Mouse (Mus musculus): ENCODE results near the gene Ttk. TPM values are rescaled to one million over a fixed set of nuclear protein-coding genes. Genes with fewer than 3 reads are reported as not detected.

Gene Ttk
- polyA plus RNA-seq, 1 experiment, result 13.5 TPM

- no peaks in the 10 kb centered on the region; the same call in 1 of the 2 replicates for H3K4me1 ChIP-seq (ENCODE audit: control insufficient read depth, insufficient read depth, low read length)
- H3K27ac ChIP-seq (ENCODE audit: control insufficient read depth, insufficient read depth, low read depth, low read length, poor library complexity), result no peak overlapping the region
- TF ChIP-seq POLR2A (IDR thresholded peaks at IDR 0.05; ENCODE audit: borderline replicate concordance, control insufficient read depth, low read depth, low read length) (no peak), CTCF (IDR thresholded peaks at IDR 0.05; ENCODE audit: control insufficient read depth, insufficient read depth, low read length) (no peak)
- no peak overlapping the region for H3K4me3 ChIP-seq (replicated peaks; ENCODE audit: control insufficient read depth, low read depth, low read length)
- 36% methylated on average over 4 of the region's 4 CpGs for WGBS
Measured at GRCm38 (mm10) chr9:83905820-83906219, 71.3 kb downstream of the Ttk start.

DNA sequence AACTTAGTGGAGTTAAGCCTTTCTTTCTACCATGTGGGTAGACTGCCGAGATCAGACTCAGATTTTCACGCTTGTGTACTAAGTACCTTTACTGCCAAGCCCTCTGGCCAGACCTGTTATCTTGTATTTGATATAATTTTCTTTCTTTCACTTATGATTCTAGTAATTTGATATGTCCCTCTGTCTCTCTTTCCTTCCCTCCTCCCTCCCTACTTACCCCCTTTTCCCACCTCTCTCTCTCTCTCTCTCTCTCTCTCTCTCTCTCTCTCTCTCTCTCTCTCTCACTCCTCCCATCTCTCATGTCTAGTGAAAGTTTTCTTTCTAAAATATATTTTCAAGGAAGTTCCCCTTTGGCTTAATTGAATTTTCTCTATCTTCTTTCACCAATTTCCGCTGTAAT is 72.5 kb downstream of the Ttk start:
- 76% methylated on average over 3 of the region's 3 CpGs for WGBS
- Histone ChIP-seq H3K4me3 (replicated peaks; ENCODE audit: control insufficient read depth, low read depth, low read length) (no peak overlapping the region), H3K4me1 (ENCODE audit: control insufficient read depth, insufficient read depth, low read length) (no peaks in the 10 kb centered on the region; the same call in 1 of the 2 replicates), H3K27ac (ENCODE audit: control insufficient read depth, insufficient read depth, low read depth, low read length, poor library complexity) (no peak overlapping the region)
- TF ChIP-seq POLR2A (IDR thresholded peaks at IDR 0.05; ENCODE audit: borderline replicate concordance, control insufficient read depth, low read depth, low read length) (no peak), CTCF (IDR thresholded peaks at IDR 0.05; ENCODE audit: control insufficient read depth, insufficient read depth, low read length) (no peak)

DNA sequence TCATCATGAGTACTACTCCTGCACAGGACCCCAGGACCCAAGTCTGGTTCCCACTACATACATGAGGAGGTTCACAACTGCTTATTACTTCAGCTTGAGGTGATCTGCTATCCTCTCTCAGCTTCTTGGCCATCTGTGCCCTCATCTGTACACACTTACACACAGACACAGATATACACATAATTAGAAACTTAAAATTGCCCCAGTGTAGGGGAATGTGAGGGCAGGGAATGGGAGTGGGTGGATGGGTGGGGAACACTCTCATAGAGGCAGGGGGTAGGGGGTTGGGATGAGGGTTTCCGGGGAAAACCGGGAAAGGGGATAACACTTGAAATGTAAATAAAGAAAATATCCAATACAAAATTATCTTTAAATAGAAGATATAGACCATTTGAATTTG is 75.3 kb downstream of the Ttk start:
- H3K4me1 ChIP-seq (ENCODE audit: control insufficient read depth, insufficient read depth, low read length), result no peaks in the 10 kb centered on the region
- no peak overlapping the region for H3K4me3 ChIP-seq (replicated peaks; ENCODE audit: control insufficient read depth, low read depth, low read length)
- TF ChIP-seq CTCF (IDR thresholded peaks at IDR 0.05; ENCODE audit: control insufficient read depth, insufficient read depth, low read length), result no peak
- no peak for TF ChIP-seq POLR2A (IDR thresholded peaks at IDR 0.05; ENCODE audit: borderline replicate concordance, control insufficient read depth, low read depth, low read length)
- WGBS, result 78% methylated on average over 2 of the region's 2 CpGs
- H3K27ac ChIP-seq (ENCODE audit: control insufficient read depth, insufficient read depth, low read depth, low read length, poor library complexity), result no peak overlapping the region

GRCm38 (mm10) chr9:83910926-83911325 is 76.4 kb downstream of the Ttk start:
- WGBS, result 89% methylated on average over 2 of the region's 2 CpGs
- no peak overlapping the region for H3K4me3 ChIP-seq (replicated peaks; ENCODE audit: control insufficient read depth, low read depth, low read length)
- no peaks in the 10 kb centered on the region for H3K4me1 ChIP-seq (ENCODE audit: control insufficient read depth, insufficient read depth, low read length)
- no peak for TF ChIP-seq CTCF (IDR thresholded peaks at IDR 0.05; ENCODE audit: control insufficient read depth, insufficient read depth, low read length)
- no peak for TF ChIP-seq POLR2A (IDR thresholded peaks at IDR 0.05; ENCODE audit: borderline replicate concordance, control insufficient read depth, low read depth, low read length)
- no peak overlapping the region for H3K27ac ChIP-seq (ENCODE audit: control insufficient read depth, insufficient read depth, low read depth, low read length, poor library complexity)

Other genes starting within 250 kb of the Ttk start
- 0.32 and 2.2 TPM in 2 replicates for gene Elovl4, start 28.4 kb upstream of the Ttk start, polyA plus RNA-seq (2011; ENCODE audit: insufficient read depth, insufficient read length, low replicate concordance, missing spikeins)
- 12.2 and 47.4 TPM in 2 replicates for gene Bckdhb, start 90.5 kb downstream of the Ttk start, polyA plus RNA-seq (2011; ENCODE audit: insufficient read depth, insufficient read length, low replicate concordance, missing spikeins)

Data from bone marrow, adult 2 months (tissue).